ENCODE assay signal across 17 mouse cellular contexts in genomic region chr10:56199902-56200301, GRCm38 (mm10).
"Had no signal": no experiment of that assay in that cellular context is flagged by ENCODE, and none has a peak within 500 bp of the region (broad histone marks: within the 10 kb centered on the region; RNA-seq: fewer than 3 reads in every experiment).

No protein-coding gene starts in this region.

- H3K9ac ChIP-seq: liver, embryonic 15.5 days; liver, postnatal 0 days; lung, embryonic 15.5 days; neural tube, embryonic 12.5 days; stomach, embryonic 15.5 days had no signal

- H3K36me3 ChIP-seq: liver, embryonic 15.5 days; lung, embryonic 15.5 days; neural tube, embryonic 12.5 days; stomach, embryonic 15.5 days had no signal

- H3K27me3 ChIP-seq: liver, embryonic 15.5 days; lung, embryonic 15.5 days; megakaryocyte, embryonic 14.5 days; neural tube, embryonic 12.5 days; stomach, embryonic 15.5 days had no signal

- H3K4me1 ChIP-seq: liver, embryonic 15.5 days; lung, embryonic 15.5 days; megakaryocyte, embryonic 14.5 days; neural tube, embryonic 12.5 days; stomach, embryonic 15.5 days had no signal

- ATAC-seq: liver, postnatal 0 days; lung, postnatal 0 days had no signal

- H3K4me3 ChIP-seq: liver, embryonic 15.5 days; lung, embryonic 15.5 days; megakaryocyte, embryonic 14.5 days; neural tube, embryonic 12.5 days; stomach, embryonic 15.5 days had no signal

- DNase-seq: liver, postnatal 0 days; lung, adult 2 months; lung, postnatal 14 days; lung, postnatal 36 days; midbrain, embryonic 14.5 days; right cerebral cortex, postnatal 14 days; thymus, adult 2 months; thymus, postnatal 25 days; thymus, postnatal 4 days had no signal

- H3K27ac ChIP-seq: liver, embryonic 15.5 days; lung, embryonic 15.5 days; macrophage; neural tube, embryonic 12.5 days; stomach, embryonic 15.5 days; stomach, postnatal 0 days had no signal

- H3K9me3 ChIP-seq: liver, embryonic 15.5 days; lung, embryonic 15.5 days; neural tube, embryonic 12.5 days; stomach, embryonic 15.5 days had no signal

- H3K4me2 ChIP-seq: liver, embryonic 15.5 days; lung, embryonic 15.5 days; neural tube, embryonic 12.5 days; stomach, embryonic 15.5 days had no signal
